Mouse (Mus musculus) limb, embryonic 15.5 days (tissue): ENCODE measurements at regions not wholly inside any gene's neighbourhood (a gene's known extent, or its start where the extent isn't known, plus 50 kb on each side); places are given as distances from the start of the nearest gene placed in this dataset.

Experiments
- ATAC-seq: fragments of 200-750 bp; cut with Nextera tagmentation; 2 replicates; pipeline ENCODE4 v1.8.0; 2017; ENCODE audit warnings: low read depth, moderate TSS enrichment; ENCODE audit not compliant: insufficient number of reproducible peaks, low FRiP score, low TSS enrichment
- H3K27ac ChIP-seq: fragments of 300-500 bp; sonication (generic); 2 replicates; pipeline ENCODE4 v1.5.1; 2015; ENCODE audit warnings: moderate library complexity, mild to moderate bottlenecking, inconsistent platforms
- H3K27me3 ChIP-seq: fragments of 300-500 bp; sonication (generic); 2 replicates; pipeline ENCODE4 v1.6.1; 2015; ENCODE audit warnings: inconsistent platforms
- H3K36me3 ChIP-seq: fragments of 300-500 bp; sonication (generic); 2 replicates; pipeline ENCODE4 v1.6.1; 2015; ENCODE audit warnings: inconsistent platforms
- H3K4me1 ChIP-seq: fragments of 300-500 bp; sonication (generic); 2 replicates; pipeline ENCODE4 v1.6.1; 2015; ENCODE audit warnings: inconsistent platforms
- H3K4me2 ChIP-seq: fragments of 300-500 bp; sonication (generic); 2 replicates; pipeline ENCODE4 v1.6.1; 2015; ENCODE audit warnings: mild to moderate bottlenecking, inconsistent platforms
- H3K4me3 ChIP-seq: fragments of 300-500 bp; sonication (generic); 2 replicates; pipeline ENCODE4 v1.5.1; 2015; ENCODE audit warnings: mild to moderate bottlenecking, inconsistent platforms
- H3K9ac ChIP-seq: fragments of 300-500 bp; sonication (generic); 2 replicates; pipeline ENCODE4 v1.6.1; 2015; ENCODE audit warnings: inconsistent platforms
- H3K9me3 ChIP-seq: fragments of 300-500 bp; sonication (generic); 2 replicates; pipeline ENCODE4 v1.6.1; 2016; ENCODE audit warnings: inconsistent platforms
- WGBS: fragments of 180-500 bp; shearing (Covaris S2); methylation state at CpG from one replicate; pipeline ENCODE4 v1.1.7; 2015; 5-methylcytosine and 5-hydroxymethylcytosine counted together

GRCm38 (mm10) chr4:12272914-12273313 lies 101.1 kb upstream of the Fam92a start:
- Histone ChIP-seq H3K4me2 (no peak overlapping the region), H3K9ac (no peak overlapping the region), H3K27ac (no peak overlapping the region), H3K27me3 (no peaks in the 10 kb centered on the region), H3K36me3 (no peaks in the 10 kb centered on the region), H3K9me3 (no peaks in the 10 kb centered on the region), H3K4me1 (no peaks in the 10 kb centered on the region), H3K4me3 (no peak overlapping the region)
- 77% methylated on average over 6 of the region's 6 CpGs for WGBS
- no peak for ATAC-seq

- no peaks in the 10 kb centered on the region for H3K36me3 ChIP-seq
- no peak for ATAC-seq
- no peaks in the 10 kb centered on the region for H3K27me3 ChIP-seq
- no peaks in the 10 kb centered on the region for H3K9me3 ChIP-seq
- WGBS = 68% methylated on average over 6 of the region's 6 CpGs
- H3K4me3 ChIP-seq = no peak overlapping the region
- H3K4me2 ChIP-seq = no peak overlapping the region
- H3K27ac ChIP-seq = no peak overlapping the region
- no peaks in the 10 kb centered on the region for H3K4me1 ChIP-seq
- H3K9ac ChIP-seq = no peak overlapping the region
Observed at GRCm38 (mm10) chr4:12272378-12272777, 100.6 kb upstream of the Fam92a start.

- Histone ChIP-seq H3K4me2 (no peak overlapping the region), H3K4me1 (no peaks in the 10 kb centered on the region), H3K27me3 (no peaks in the 10 kb centered on the region), H3K9me3 (no peaks in the 10 kb centered on the region), H3K27ac (no peak overlapping the region), H3K9ac (no peak overlapping the region), H3K4me3 (no peak overlapping the region), H3K36me3 (no peaks in the 10 kb centered on the region)
- no peak for ATAC-seq
Observed at GRCm38 (mm10) chr4:12263746-12264145, 91.9 kb upstream of the Fam92a start.

GRCm38 (mm10) chr4:12263197-12263596 lies 91.4 kb upstream of the Fam92a start:
- Histone ChIP-seq H3K27me3 (no peaks in the 10 kb centered on the region), H3K4me2 (no peak overlapping the region), H3K9me3 (no peaks in the 10 kb centered on the region), H3K9ac (no peak overlapping the region), H3K36me3 (no peaks in the 10 kb centered on the region), H3K4me1 (no peaks in the 10 kb centered on the region), H3K4me3 (no peak overlapping the region), H3K27ac (no peak overlapping the region)
- no peak for ATAC-seq
- WGBS = 83% methylated on average over 10 of the region's 10 CpGs

GRCm38 (mm10) chr4:12247994-12248393 lies 76.2 kb upstream of the Fam92a start:
- Histone ChIP-seq H3K27ac (no peak overlapping the region), H3K36me3 (no peaks in the 10 kb centered on the region), H3K9ac (no peak overlapping the region), H3K4me3 (no peak overlapping the region), H3K9me3 (no peaks in the 10 kb centered on the region), H3K4me2 (no peak overlapping the region), H3K4me1 (no peaks in the 10 kb centered on the region), H3K27me3 (no peaks in the 10 kb centered on the region)
- ATAC-seq = no peak

- no peaks in the 10 kb centered on the region for H3K36me3 ChIP-seq
- no peaks in the 10 kb centered on the region for H3K9me3 ChIP-seq
- H3K4me1 ChIP-seq = no peaks in the 10 kb centered on the region
- 87% methylated on average over 4 of the region's 4 CpGs for WGBS
- no peak overlapping the region for H3K4me3 ChIP-seq
- H3K27me3 ChIP-seq = no peaks in the 10 kb centered on the region
- no peak for ATAC-seq
- no peak overlapping the region for H3K4me2 ChIP-seq
- no peak overlapping the region for H3K27ac ChIP-seq
- no peak overlapping the region for H3K9ac ChIP-seq
Observed at GRCm38 (mm10) chr4:12246595-12246994, 74.8 kb upstream of the Fam92a start.

GRCm38 (mm10) chr4:12240941-12241571 lies 69.2 kb upstream of the Fam92a start:
- Histone ChIP-seq H3K9ac (no peak overlapping the region), H3K36me3 (no peaks in the 10 kb centered on the region), H3K4me2 (peak overlapping the region; percentile 39), H3K4me1 (no peaks in the 10 kb centered on the region), H3K9me3 (no peaks in the 10 kb centered on the region), H3K4me3 (peak overlapping the region; percentile 22; the same call in 1 of the 2 replicates), H3K27ac (no peak overlapping the region), H3K27me3 (peaks cover 7% of the 10 kb centered on the region; the same call in 1 of the 2 replicates)
- no peak for ATAC-seq
- 3% methylated on average over 12 of the region's 12 CpGs for WGBS

- H3K9me3 ChIP-seq = no peaks in the 10 kb centered on the region
- H3K27ac ChIP-seq = no peak overlapping the region
- H3K36me3 ChIP-seq = no peaks in the 10 kb centered on the region
- 43% methylated on average over 1 of the region's 1 CpGs for WGBS
- H3K4me3 ChIP-seq = no peak overlapping the region
- ATAC-seq = no peak
- H3K4me2 ChIP-seq = no peak overlapping the region
- H3K4me1 ChIP-seq = no peaks in the 10 kb centered on the region
- no peaks in the 10 kb centered on the region for H3K27me3 ChIP-seq
- no peak overlapping the region for H3K9ac ChIP-seq
Observed at GRCm38 (mm10) chr4:12230731-12231130, 58.9 kb upstream of the Fam92a start.
